Mouse (Mus musculus) testis, adult 2 months (tissue): Measurements from ENCODE around the gene Dct.

ENCODE experiments used
- CTCF ChIP-seq: fragments of 200-500 bp; IDR thresholded peaks from 2 replicates; pipeline ENCODE4 v1.5.1; 2012; ENCODE audit warnings: low read depth, mild to moderate bottlenecking, inconsistent platforms, low read length, moderate library complexity; ENCODE audit not compliant: control insufficient read depth, insufficient read depth, insufficient replicate concordance
- POLR2A ChIP-seq: fragments of 200-500 bp; IDR thresholded peaks from 2 replicates; pipeline ENCODE4 v1.6.1; 2012; ENCODE audit warnings: low read depth, mild to moderate bottlenecking, inconsistent platforms, low read length, moderate library complexity; ENCODE audit not compliant: control insufficient read depth

DNA sequence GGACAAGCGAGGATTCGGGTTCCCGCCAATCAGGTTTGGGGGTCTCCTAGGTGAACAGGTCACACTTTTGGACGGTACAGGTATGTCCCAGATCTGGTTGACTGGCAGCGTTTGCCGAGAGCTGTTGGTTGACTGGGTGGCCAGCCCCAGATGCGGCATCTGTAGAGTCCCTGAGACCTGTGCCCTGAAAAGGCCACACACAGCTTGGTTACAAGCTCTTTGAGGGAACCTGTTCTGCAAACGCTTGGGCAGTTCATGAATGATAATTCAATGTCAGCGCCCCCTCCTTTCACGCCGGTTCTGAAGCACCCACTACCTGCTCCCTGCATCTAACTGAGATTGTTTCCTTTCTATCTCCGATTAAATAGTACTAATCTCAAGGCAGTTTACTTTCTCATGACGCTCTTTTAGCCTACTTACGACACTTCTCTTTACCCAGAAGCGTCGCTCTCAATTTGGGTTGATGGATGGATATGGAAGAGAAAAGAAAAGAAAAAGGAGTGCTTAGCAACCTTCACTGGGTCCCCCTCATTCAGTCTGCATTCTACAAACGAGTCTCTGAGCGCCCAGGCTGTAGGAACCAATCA is 37.9 kb upstream of the Dct start:
- TF ChIP-seq CTCF = no peak
- no peak for TF ChIP-seq POLR2A
